Mouse (Mus musculus): ENCODE measurements around the gene Psrc1. TPM values are rescaled to one million over a fixed set of nuclear protein-coding genes. Genes with fewer than 3 reads are reported as not detected.

Gene Psrc1
- polyA plus RNA-seq, 1 experiment from 2014 or later, result 19.3 TPM

DNA sequence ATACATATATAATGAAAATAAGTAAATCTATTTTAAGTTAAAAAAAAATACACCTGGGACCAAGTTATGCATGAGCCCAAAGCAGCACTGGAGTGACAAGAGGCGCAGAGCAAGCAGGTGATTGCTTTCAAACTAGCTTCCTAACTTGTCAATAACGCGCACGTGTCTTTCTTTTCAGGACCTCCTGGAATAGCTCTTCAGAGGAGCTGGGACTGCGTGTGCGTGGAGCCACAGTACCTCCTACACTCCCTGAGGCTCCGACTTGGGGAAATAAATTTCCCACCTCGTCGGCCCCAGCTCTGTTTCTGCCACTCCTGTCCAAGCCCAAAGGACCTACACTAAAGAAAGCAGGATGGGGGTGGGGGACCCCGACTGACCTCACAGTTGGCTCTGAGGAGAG is 26.6 kb upstream of the Psrc1 start:
- Histone ChIP-seq H3K9me3 (ENCODE audit: control insufficient read depth, low read length) (no peaks in the 10 kb centered on the region), H3K4me3 (ENCODE audit: control insufficient read depth in 1 of 2, insufficient read depth in 1 of 2, low read depth in 1 of 2, low read length in 2 of 2) (no peak overlapping the region), H3K4me1 (ENCODE audit: control insufficient read depth in 2 of 2, insufficient read depth in 2 of 2, low read length in 2 of 2) (peaks cover 5 to 11% of the 10 kb centered on the region in 2 experiments), H3K9ac (ENCODE audit: low read length) (no peak overlapping the region), H3K36me3 (ENCODE audit: control insufficient read depth, insufficient read depth, low read length) (peaks cover 64% of the 10 kb centered on the region), H3K27ac (replicated peaks in 1 of 2; ENCODE audit: control insufficient read depth in 1 of 2, insufficient read depth in 1 of 2, low read depth in 2 of 2, low read length in 2 of 2) (no peak overlapping the region), H3K4me2 (ENCODE audit: low read length) (no peak overlapping the region), H3K27me3 (ENCODE audit: control insufficient read depth, insufficient read depth, low read length) (no peaks in the 10 kb centered on the region)
- ATAC-seq (ENCODE audit: insufficient number of reproducible peaks, insufficient read depth, low FRiP score, low read depth), result no peak
- 88% methylated on average over 10 of the region's 10 CpGs for WGBS

DNA sequence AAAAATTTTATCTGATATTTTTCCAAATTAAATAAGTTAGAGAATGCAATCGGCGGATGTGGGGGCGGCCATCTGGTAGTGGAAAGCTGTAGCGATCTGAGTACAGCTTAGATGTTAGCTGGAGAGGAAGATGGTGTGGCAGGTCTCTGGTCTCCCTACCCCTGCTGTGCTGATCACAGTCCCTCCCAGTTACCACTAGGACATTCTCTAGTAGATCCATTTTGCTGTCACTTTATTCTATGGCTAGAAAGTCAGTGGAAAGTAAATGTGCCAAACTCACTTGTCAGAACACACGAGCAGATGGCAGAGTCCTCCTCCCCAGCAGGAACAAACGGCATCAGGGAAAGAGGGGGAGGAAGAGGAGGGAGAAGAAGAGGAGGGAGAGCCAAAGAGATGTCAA is 25.2 kb upstream of the Psrc1 start:
- H3K9me3 ChIP-seq (ENCODE audit: control insufficient read depth, low read length), result no peaks in the 10 kb centered on the region
- no peaks in the 10 kb centered on the region for H3K27me3 ChIP-seq (ENCODE audit: control insufficient read depth, insufficient read depth, low read length)
- no peak for ATAC-seq (ENCODE audit: insufficient number of reproducible peaks, insufficient read depth, low FRiP score, low read depth)
- peaks cover 5 to 14% of the 10 kb centered on the region in 2 experiments for H3K4me1 ChIP-seq (ENCODE audit: control insufficient read depth in 2 of 2, insufficient read depth in 2 of 2, low read length in 2 of 2)
- H3K9ac ChIP-seq (ENCODE audit: low read length), result no peak overlapping the region
- no peak overlapping the region for H3K27ac ChIP-seq (replicated peaks in 1 of 2; ENCODE audit: control insufficient read depth in 1 of 2, insufficient read depth in 1 of 2, low read depth in 2 of 2, low read length in 2 of 2)
- 70% methylated on average over 6 of the region's 6 CpGs for WGBS
- no peak overlapping the region for H3K4me2 ChIP-seq (ENCODE audit: low read length)
- H3K36me3 ChIP-seq (ENCODE audit: control insufficient read depth, insufficient read depth, low read length), result peaks cover 51% of the 10 kb centered on the region
- H3K4me3 ChIP-seq (ENCODE audit: control insufficient read depth in 1 of 2, insufficient read depth in 1 of 2, low read depth in 1 of 2, low read length in 2 of 2), result no peak overlapping the region

DNA sequence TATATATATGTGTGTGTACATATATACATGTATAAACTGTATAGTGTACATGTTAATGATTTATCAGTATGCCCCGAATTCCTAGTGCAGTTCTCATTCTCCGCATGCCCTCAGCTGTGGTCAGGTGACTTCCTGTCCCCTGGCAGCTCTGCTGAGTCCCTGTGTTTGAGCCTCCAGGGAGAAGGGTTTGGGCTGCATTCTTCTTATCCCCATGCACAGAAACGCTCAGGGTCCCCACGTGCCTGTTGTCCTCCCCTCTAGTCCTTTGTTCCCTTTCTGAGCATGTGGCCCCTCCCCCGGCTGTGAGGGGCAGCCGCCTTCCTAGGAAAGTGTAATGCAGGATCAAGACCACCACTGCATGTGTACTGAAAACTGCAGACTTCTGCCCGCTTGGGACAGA is 22.7 kb upstream of the Psrc1 start:
- 11% methylated on average over 7 of the region's 7 CpGs for WGBS
- Histone ChIP-seq H3K9ac (ENCODE audit: low read length) (no peak overlapping the region), H3K4me2 (ENCODE audit: low read length) (no peak overlapping the region), H3K27me3 (ENCODE audit: control insufficient read depth, insufficient read depth, low read length) (no peaks in the 10 kb centered on the region), H3K9me3 (ENCODE audit: control insufficient read depth, low read length) (no peaks in the 10 kb centered on the region), H3K4me3 (ENCODE audit: control insufficient read depth in 1 of 2, insufficient read depth in 1 of 2, low read depth in 1 of 2, low read length in 2 of 2) (no peak overlapping the region), H3K27ac (replicated peaks in 1 of 2; ENCODE audit: control insufficient read depth in 1 of 2, insufficient read depth in 1 of 2, low read depth in 2 of 2, low read length in 2 of 2) (no peak overlapping the region), H3K36me3 (ENCODE audit: control insufficient read depth, insufficient read depth, low read length) (peaks cover 26% of the 10 kb centered on the region), H3K4me1 (ENCODE audit: control insufficient read depth in 2 of 2, insufficient read depth in 2 of 2, low read length in 2 of 2) (peaks cover 22 to 32% of the 10 kb centered on the region in 2 experiments)
- no peak for ATAC-seq (ENCODE audit: insufficient number of reproducible peaks, insufficient read depth, low FRiP score, low read depth)

DNA sequence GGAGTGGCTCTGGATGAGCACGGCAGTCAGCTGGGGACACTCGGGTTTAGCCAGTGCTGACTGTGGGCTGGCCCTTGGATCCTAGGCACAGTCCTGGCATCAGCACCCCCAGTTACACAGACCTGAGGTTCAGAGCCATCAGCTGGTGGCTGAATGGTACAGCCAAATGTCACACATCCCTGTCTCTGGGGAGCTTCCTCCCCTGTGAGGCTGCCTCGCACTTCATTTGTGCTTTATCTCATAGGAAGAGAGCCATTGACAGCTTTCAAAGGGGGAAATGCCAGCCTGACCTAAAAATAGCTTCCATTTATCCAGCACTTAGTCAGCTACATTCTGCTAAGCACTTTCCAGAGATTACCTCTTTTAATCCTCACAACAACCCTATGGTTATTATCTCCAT is 20.0 kb upstream of the Psrc1 start:
- no peak overlapping the region for H3K4me3 ChIP-seq (ENCODE audit: control insufficient read depth in 1 of 2, insufficient read depth in 1 of 2, low read depth in 1 of 2, low read length in 2 of 2)
- peak; percentile 58 for ATAC-seq (ENCODE audit: insufficient number of reproducible peaks, insufficient read depth, low FRiP score, low read depth)

DNA sequence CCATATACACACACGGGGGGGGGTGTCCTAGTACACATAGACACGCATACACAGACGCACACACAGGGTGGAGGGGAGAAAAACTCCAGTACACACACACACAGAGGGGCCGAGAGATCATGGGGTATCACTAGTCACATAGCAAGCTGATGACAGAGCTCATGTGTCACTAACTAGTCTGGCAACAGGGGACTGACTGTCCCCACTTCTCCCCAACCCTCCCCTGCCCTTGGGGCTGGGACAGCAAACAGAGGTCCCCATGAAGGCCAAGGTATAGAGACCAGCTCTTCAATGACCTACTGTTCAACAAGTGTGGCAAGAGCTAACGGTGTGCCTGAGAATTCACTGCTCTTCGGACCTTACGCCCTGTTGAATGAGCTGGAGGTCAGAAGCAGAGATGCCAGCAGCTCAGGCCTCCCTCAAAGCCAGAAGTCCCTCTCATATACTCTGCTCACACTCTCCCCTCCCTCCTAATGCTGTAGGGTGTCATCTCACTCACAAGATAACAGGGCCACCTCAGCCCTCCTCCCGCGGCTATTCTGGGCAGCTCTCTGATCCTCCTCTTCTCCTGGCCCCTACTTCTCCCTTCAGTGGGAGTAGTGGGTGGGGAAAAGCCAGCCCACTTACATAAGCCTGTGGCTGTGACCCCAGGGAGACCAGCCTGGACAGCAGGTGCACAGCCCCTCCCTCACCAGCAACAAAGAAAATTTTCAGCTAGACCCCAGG is 19.2 kb upstream of the Psrc1 start, which contains the start of gene Mybphl:
TSS of gene Mybphl (plus strand) at position 642 of the 726 bp plus-strand sequence.
- peak; percentile 57 for ATAC-seq (ENCODE audit: insufficient number of reproducible peaks, insufficient read depth, low FRiP score, low read depth)
- Histone ChIP-seq H3K9me3 (ENCODE audit: control insufficient read depth, low read length) (no peaks in the 10 kb centered on the region), H3K4me1 (ENCODE audit: control insufficient read depth in 2 of 2, insufficient read depth in 2 of 2, low read length in 2 of 2) (peaks cover 26 to 32% of the 10 kb centered on the region in 2 experiments), H3K9ac (ENCODE audit: low read length) (peak within 1 kb of the TSS; percentile 4), H3K4me2 (ENCODE audit: low read length) (peak within 1 kb of the TSS; percentile 19), H3K4me3 (ENCODE audit: control insufficient read depth in 1 of 2, insufficient read depth in 1 of 2, low read depth in 1 of 2, low read length in 2 of 2) (peak within 1 kb of the TSS; percentile 2 to 17; a peak in 2 of 4 replicates), H3K36me3 (ENCODE audit: control insufficient read depth, insufficient read depth, low read length) (no peaks in the 10 kb centered on the region), H3K27me3 (ENCODE audit: control insufficient read depth, insufficient read depth, low read length) (no peaks in the 10 kb centered on the region), H3K27ac (replicated peaks in 1 of 2; ENCODE audit: control insufficient read depth in 1 of 2, insufficient read depth in 1 of 2, low read depth in 2 of 2, low read length in 2 of 2) (peak within 1 kb of the TSS; percentile 76 to 77)
- WGBS, result 19% methylated on average over 9 of the region's 9 CpGs

More for the DNA sequence above, 20.0 kb upstream of the Psrc1 start:
- Histone ChIP-seq H3K9ac (ENCODE audit: low read length) (no peak overlapping the region), H3K9me3 (ENCODE audit: control insufficient read depth, low read length) (no peaks in the 10 kb centered on the region), H3K27ac (replicated peaks in 1 of 2; ENCODE audit: control insufficient read depth in 1 of 2, insufficient read depth in 1 of 2, low read depth in 2 of 2, low read length in 2 of 2) (peak overlapping the region in 1 of 2 experiments; percentile 77; a peak in 2 of 4 replicates), H3K4me1 (ENCODE audit: control insufficient read depth in 2 of 2, insufficient read depth in 2 of 2, low read length in 2 of 2) (peaks cover 26 to 32% of the 10 kb centered on the region in 2 experiments), H3K36me3 (ENCODE audit: control insufficient read depth, insufficient read depth, low read length) (no peaks in the 10 kb centered on the region), H3K4me2 (ENCODE audit: low read length) (0 out of 2 replicates have a peak overlapping the region, but pooled peaks have one; percentile 3), H3K27me3 (ENCODE audit: control insufficient read depth, insufficient read depth, low read length) (no peaks in the 10 kb centered on the region)
- WGBS, result 13% methylated on average over 3 of the region's 3 CpGs

DNA sequence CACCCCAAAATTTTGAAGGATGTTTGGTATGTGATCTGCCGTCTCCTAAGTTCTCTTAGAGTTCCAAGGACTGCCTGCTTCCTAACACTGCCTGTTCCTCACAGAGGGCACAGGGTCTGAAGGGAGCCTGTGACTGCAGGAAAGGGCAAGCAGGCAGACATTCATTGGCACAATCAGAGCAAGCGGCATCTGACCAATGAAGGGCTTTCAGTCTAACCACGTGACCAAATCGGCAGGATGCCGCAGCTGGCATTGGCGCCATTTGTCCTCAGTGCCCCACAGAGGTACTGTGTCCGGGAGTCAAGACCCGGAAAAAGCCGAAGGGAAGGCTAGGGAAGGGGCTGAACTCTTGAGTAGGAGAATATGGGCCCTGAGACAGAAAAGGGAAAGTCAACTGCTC is 16.5 kb upstream of the Psrc1 start:
- H3K4me3 ChIP-seq (ENCODE audit: control insufficient read depth in 1 of 2, insufficient read depth in 1 of 2, low read depth in 1 of 2, low read length in 2 of 2), result no peak overlapping the region
- 57% methylated on average over 9 of the region's 9 CpGs for WGBS
- no peak for ATAC-seq (ENCODE audit: insufficient number of reproducible peaks, insufficient read depth, low FRiP score, low read depth)
- H3K4me1 ChIP-seq (ENCODE audit: control insufficient read depth in 2 of 2, insufficient read depth in 2 of 2, low read length in 2 of 2), result peaks cover 29% of the 10 kb centered on the region in 2 experiments
- no peaks in the 10 kb centered on the region for H3K9me3 ChIP-seq (ENCODE audit: control insufficient read depth, low read length)
- H3K9ac ChIP-seq (ENCODE audit: low read length), result no peak overlapping the region
- H3K36me3 ChIP-seq (ENCODE audit: control insufficient read depth, insufficient read depth, low read length), result no peaks in the 10 kb centered on the region
- H3K27ac ChIP-seq (replicated peaks in 1 of 2; ENCODE audit: control insufficient read depth in 1 of 2, insufficient read depth in 1 of 2, low read depth in 2 of 2, low read length in 2 of 2), result no peak overlapping the region
- H3K27me3 ChIP-seq (ENCODE audit: control insufficient read depth, insufficient read depth, low read length), result no peaks in the 10 kb centered on the region; the same call in 1 of the 2 replicates
- peak overlapping the region; percentile 32; the same call in 1 of the 2 replicates for H3K4me2 ChIP-seq (ENCODE audit: low read length)

DNA sequence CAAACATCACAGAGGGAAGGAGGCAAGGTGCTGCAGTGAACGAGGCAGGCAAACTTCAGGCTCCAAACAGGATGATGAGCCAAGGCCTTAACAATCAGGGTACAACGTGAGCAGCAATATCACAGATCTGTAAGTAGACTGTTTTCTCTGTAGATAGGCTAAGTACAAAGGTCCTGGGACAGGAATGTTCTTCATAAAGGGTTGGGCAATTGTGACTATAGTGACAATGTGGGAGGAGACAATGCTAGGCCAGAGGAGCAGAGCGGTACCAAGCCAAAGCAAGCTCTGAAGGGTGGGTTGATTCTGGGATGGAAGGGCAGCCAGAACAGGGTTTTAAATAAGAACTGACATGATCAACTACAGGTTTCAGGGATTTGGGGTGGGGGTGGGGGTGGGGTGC is 15.8 kb upstream of the Psrc1 start:
- Histone ChIP-seq H3K4me2 (ENCODE audit: low read length) (no peak overlapping the region), H3K4me1 (ENCODE audit: control insufficient read depth in 2 of 2, insufficient read depth in 2 of 2, low read length in 2 of 2) (peaks cover 33 to 35% of the 10 kb centered on the region in 2 experiments), H3K36me3 (ENCODE audit: control insufficient read depth, insufficient read depth, low read length) (no peaks in the 10 kb centered on the region), H3K9ac (ENCODE audit: low read length) (no peak overlapping the region), H3K27ac (replicated peaks in 1 of 2; ENCODE audit: control insufficient read depth in 1 of 2, insufficient read depth in 1 of 2, low read depth in 2 of 2, low read length in 2 of 2) (no peak overlapping the region), H3K9me3 (ENCODE audit: control insufficient read depth, low read length) (no peaks in the 10 kb centered on the region), H3K27me3 (ENCODE audit: control insufficient read depth, insufficient read depth, low read length) (no peaks in the 10 kb centered on the region; the same call in 1 of the 2 replicates), H3K4me3 (ENCODE audit: control insufficient read depth in 1 of 2, insufficient read depth in 1 of 2, low read depth in 1 of 2, low read length in 2 of 2) (no peak overlapping the region)
- 60% methylated on average over 3 of the region's 3 CpGs for WGBS
- no peak for ATAC-seq (ENCODE audit: insufficient number of reproducible peaks, insufficient read depth, low FRiP score, low read depth)
